Mouse (Mus musculus) frontal cortex, adult (tissue): ENCODE results near the gene Manbal.

Experiments
- ATAC-seq: cut with Nextera tagmentation; 2 replicates; pipeline ENCODE4 v1.9.2; 2017; ENCODE audit warnings: mild to moderate bottlenecking, moderate library complexity, mixed read lengths; ENCODE audit not compliant: low TSS enrichment

The Manbal gene

DNA sequence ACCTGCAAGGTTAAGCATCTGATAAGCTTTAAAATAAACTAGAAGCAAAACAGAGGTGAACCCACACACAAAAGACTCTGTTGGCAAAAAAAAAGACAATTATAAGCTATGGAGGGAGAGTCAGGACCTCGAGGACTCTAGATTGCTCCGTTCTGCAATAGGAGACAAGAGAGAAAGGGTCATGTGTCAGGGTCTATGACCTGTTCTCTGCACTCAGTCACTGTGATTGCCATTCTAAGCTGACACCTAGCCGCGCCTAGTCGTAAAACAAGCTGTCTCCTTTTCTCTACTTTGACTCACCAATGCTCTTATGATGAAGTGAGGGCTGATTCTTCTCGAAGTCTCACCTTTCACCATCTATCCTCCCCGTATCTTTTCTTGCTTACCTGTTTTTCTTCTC, 45.1 kb downstream of the Manbal start:
- no peak for ATAC-seq

DNA sequence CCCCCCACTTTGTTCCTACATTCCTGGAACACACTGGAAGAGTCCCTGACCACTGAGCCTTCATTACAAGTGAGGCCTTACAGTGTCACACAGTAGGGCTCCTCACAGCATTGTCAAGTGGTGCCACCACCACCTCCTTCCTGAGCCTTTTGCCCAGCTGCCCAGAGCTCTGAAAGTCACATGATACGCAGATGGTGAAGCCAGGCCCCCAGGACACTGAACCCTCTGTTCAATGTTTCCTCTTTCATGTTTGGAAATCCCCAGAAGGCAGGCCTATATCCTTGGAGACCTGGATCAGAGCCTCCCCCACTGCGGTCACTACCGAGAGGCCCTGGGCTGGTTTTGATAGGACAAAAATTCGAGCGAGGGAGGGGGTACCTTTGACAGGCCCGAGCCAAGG, 49.8 kb downstream of the Manbal start:
- no peak for ATAC-seq

DNA sequence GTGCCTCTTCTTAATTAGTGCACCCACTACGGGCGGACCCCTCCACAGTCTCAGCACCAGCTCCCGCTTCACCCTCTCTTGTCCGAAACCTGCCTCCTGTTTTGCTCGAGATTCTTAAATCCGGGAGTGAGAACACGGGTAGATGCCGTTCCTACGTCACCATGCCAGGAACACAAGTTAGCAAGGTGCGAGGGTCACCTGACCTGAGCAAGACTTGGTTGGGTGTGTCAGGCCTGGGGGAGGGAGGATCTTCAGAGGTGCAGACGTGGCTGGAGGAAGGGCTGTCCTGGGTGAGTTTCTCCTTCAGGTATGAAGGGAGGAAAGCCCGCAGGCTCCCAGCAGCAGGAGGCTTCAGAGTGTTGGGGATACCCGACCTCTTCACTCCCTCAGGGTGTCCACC, 50.8 kb downstream of the Manbal start, which contains the start of gene Src:
TSS of gene Src (plus strand) at position 239 of the 400 bp plus-strand sequence.
- no peak for ATAC-seq

DNA sequence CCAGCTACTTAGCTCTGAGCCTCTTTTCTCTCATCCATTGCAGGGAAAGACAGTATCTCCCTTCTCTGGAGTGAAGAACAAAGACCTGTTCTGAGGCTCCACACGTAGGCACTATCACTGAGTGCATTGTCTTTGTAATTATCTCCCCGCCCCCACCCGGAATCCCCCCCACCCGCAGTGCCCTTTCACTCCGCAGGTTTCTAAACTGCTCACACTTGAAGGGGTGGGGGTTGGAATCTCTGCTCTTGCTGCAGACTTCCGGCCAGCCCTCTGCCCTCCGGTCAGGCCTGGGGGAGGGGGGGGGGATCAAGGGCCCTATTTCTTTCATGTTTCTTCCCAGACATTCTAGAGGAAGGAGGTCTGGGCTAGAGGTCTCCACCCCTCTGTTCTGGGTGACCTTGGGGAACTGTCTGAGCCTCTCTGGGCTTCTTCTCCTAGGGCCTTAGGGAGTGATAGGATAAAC, 51.2 kb downstream of the Manbal start:
- ATAC-seq = no peak

DNA sequence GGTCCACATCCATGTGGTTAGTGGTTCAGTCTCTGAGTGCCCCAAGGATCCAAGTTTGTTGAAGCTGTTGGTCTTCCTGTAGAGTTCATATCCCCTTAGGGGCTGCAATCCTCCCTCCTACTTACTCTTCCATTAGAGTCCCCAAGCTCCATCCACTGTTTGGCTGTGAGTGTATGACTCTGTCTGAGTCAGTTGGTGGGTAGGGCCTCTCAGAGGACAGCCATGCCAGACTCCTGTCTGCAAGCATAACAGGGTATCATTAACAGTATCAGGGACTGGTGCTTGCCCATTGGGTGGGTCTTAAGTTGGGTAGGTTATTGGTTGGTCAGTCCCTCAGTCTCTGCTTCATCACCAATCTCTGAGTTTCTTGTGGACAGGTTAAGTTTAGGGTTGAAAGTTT, 52.1 kb downstream of the Manbal start:
- no peak for ATAC-seq

DNA sequence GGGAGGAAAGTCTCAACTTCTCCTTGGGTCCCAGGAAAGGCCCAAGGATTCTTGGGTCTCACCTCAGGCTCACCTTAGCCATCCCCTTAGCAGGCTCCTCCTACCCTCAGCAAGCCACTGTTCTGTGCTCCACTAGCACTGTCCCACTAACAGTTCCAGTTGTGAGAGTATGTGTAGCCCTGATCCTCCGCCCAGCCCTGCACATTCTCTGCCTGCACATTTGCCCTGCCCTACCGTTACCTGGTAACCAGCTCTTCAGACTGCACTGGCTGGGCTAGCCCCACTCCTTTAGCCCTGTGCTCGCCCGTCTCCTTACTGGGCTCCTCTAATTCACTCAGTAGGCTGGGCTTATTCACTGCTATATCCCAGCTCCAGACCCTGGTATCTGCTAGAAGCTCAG, 53.0 kb downstream of the Manbal start:
- no peak for ATAC-seq

DNA sequence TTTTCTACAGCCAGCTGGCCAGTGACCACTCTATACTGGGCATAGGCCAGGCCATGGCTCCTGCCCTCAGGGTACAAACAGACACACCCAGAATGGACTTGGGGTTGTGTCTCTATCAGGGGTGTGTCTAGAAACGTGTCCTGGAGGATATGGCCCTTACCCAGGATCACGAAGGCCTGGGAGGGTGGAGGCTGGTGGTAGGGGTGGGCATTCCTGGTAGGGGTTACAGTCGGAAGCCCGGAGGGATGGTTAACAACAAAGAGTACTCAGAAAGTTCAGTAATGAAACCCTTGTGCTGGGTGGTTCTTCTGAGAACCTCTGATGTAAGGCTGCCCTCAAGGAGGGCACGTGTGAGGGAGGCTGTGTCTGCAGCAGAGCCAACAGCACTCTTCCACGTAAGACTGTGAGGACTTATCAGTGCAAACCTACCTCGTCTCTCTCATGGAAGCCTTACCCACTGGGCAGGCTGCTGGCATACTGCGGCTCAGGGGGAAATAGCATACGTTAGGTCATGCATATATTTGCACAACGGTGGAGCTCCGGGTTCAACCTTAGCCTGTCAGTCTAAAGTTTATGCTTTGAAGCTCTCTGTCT, 54.8 kb downstream of the Manbal start:
- ATAC-seq = no peak

DNA sequence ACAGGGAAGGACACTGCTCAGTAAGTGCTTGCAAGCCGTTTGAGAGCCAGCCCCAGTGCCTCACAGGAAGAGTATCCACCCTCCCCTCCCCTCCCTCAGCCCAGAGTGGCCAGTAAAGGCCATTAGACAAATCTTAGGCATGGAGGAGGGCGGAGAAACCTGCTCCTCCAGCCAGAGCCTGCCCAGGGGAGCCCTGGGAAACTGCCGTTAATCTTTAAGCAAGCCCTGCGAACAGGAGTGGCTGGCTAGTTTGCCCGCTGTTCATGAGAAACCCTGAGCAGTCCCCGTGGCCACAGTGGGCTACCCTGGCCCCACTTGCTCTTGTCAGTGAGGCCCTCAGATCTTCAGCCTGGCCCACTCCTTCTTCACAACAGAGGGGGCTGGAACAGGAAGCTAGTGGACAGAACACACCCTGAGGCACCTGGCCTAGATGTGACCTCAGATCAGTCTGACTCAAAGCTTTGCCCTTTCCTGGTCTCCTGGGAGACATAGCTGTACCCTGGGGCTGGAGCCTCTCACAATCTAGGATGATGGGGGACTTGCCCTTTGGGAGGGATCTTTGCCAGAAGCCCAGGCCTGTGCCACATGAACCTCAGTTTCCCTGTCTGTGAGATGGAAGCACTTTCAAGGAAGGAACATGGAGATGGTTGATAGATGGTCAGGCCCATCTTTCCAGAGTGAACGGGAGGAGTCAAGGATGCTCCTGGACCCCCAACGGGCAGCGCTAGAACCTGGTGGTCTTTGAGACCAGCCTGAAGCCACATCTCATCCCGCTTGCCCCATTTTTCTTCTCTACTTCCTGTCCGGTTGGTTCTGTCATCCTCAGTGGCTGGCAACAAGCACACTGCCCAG, 55.7 kb downstream of the Manbal start:
- ATAC-seq = no peak

DNA sequence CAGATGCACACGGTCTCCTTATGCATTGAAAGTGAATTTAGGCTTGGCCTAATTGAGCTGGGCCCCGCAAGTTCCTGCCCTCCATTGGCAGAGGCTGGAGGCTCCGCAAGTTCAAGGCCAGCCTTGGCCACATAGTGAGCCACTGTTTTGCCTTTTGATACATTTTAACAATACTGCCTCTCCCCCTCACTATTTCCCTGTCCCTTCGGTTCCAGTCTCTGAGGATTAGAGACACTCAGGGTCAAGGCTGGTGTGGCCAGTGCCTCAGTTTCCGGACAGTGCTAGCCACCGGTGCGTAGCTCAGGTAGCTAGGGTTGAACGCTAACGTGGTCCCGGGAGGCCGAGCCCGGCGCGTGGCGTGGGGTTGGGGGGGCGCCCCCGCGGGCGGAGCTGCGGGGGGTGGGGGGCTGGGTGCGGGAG, 56.3 kb downstream of the Manbal start:
- no peak for ATAC-seq

DNA sequence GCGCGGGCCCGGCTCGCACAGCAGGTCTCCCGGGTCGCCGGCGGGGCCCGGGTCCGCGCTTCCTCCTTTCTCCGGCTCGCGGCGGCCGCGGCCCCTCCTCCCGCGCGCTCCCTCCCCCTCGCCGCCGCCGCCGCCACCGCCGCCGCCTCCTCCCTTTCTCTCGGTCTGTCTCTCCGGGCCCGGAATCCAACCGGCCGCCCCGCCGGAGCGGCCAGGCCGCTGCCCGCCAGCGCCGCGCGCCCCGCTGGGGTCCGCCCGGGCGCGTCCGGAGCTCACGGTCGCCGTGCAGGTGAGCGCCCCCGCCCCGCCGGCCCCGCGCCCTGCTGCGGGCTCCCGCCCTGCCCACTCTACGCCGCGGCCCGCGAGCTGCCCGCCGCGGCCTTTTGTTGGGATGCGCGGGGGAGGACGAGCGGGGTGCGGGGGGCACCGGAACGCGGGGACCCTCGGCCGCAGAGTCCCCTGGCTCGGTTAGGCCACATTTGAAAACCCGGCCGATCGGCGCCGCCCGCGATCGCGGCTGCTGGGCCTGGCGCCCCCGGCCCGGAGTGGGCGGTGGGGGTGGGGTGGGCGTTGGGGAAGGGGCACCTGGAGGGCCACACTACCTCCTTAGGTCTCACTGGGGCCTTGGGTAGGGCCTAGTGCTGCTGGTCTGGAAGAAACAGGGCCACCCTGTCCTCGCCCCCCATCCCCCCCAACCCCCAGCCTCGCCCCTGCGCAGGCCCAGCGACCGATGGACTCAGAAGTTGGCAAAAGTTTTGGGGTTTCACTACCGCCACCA, 56.9 kb downstream of the Manbal start:
- ATAC-seq = no peak

DNA sequence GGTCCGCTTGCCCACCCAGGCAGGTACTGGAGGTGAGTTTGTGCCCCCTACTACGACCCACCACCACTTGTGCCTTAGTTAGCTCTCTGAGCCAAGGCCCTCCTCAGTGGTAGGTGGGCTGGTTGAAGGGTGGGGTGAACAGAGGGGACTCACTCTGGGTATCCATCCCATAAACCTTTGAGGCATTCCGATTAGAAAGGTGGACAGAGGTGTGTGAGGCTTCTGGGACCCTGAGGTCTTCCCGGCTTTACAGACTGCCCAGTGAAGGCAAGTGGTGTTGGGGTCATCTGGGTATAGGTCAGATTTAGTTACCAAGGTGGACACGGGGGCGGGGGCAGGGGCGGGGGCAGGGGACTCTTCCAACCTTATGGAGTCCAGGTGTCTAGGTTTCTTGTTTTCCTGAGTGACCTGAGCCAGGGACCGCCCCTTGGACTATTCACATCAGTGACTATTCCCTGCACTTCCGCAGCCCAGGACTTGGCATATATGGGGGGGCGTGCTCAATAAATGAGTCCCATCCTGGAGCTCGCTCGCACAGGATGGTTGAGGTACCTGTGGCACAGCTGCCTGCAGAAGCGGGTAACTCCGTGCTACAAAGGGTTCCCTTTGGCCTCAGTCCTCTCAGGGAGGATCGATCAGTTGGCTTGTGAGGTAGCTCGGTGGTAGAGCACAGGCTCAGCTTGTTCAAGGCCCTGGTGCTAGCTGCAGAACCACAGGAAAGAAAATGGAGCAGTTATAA, 57.7 kb downstream of the Manbal start:
- ATAC-seq = no peak

DNA sequence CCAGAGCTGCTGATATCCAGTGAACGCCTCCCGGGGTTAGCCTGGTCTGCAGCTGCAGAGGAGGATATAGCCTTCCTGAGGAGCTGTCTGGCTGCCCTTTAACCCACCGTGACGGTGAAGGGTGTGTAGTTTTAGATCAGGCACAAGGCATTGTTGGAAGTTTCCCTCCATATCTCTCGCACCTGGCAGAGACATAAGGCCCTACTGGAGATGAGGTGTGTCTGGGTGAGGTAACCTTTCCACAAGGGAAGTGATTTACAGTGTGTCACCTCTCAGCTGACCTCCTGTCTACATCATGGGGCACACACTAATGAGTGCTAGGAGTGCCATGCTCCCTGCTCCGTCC, 58.2 kb downstream of the Manbal start:
- no peak for ATAC-seq

DNA sequence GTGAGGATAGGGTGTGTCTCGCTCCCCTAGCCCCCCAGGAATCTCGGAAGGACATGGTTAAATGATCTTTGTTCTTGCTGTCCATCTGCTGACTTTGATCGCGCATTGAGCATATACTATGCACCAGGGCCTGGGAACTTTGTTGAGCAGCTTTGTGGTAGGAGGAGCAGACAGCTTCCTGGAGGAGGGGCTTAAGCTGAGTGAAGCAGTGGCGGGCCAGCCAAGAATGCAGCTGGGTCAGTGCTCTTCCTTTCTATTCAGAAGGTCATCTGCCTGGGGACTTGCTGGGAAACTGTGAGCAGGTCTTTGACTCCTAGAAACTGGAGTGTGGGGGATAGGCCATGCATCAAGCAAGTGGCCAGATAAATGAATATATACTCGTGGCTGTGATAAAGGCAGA, 58.8 kb downstream of the Manbal start:
- ATAC-seq = no peak

DNA sequence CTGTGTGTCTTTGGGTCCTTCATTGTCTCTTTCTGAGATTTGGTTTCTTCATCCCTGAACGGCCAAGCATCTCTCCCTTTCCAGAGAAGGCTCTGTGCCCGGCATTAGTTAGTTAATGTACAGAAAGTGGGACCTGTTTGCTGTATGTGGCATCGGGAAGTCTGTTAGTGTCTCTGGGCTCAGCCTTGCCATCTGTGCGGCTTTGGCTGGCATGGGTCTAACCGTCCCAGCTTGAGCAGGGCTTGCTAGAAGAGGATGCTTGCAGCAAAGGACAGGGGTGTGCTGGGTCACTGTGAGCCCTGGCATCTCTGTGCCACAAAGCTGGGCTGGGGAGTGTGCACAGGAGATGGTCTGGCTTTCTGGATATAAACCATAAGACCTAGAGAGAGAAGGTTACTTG, 59.8 kb downstream of the Manbal start:
- no peak for ATAC-seq

DNA sequence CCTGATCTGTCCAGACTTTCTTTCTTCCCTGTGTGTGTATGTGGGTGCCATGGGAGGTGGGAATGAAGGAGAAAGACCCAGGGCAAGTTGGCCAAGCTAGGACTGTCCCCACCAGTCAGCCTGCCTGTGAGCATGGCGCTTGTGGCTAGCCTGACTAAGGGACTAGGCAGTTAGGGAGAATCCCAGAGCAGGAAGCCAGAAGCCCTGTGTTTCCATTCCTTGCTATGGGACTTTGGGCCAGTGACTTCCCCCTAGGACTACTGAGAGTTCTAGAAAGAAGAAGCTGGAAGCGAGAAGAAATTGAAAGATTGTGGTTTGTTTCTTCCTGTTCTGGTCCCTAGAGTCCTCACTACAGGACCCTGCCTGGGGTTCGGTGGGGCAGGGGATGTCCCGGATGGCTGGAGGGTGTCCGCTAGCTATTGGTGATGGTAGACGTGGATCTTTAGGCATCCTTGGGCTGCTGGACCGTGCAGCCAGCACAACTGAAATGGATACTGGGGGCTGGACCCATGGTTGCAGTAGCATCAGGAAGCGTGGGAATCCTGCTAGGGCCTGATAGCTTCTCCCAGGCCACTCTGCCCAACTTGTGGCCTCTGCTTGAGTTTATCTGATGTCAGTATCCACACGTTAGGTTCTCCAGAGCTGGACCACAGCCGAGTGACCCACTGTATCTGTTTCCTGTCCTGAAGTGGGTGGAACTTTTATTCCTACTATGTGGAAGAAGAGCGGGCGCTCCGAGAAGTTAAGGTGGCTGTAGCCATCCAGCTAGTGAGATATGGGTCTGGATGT, 61.2 kb downstream of the Manbal start:
- no peak for ATAC-seq

DNA sequence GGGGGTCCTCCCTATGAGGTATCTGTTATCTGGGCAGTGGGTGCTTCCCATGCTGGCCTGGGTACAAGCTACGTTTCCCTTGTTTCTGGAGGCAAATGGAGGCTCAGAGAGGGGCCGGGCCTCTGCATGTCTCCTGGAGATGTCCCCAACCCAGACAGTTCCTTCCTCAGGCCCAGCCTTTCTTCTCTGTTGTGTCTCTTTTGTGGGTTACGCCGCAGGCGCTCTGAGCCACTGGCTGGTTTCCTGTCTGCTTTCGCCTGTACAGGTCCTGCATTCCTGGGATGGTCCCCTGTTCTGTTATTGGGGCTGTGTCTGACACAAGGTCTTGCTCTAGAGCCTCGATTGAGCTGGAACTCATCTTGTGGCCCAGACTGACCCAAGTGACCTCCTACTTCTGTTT, 62.3 kb downstream of the Manbal start:
- ATAC-seq = no peak

DNA sequence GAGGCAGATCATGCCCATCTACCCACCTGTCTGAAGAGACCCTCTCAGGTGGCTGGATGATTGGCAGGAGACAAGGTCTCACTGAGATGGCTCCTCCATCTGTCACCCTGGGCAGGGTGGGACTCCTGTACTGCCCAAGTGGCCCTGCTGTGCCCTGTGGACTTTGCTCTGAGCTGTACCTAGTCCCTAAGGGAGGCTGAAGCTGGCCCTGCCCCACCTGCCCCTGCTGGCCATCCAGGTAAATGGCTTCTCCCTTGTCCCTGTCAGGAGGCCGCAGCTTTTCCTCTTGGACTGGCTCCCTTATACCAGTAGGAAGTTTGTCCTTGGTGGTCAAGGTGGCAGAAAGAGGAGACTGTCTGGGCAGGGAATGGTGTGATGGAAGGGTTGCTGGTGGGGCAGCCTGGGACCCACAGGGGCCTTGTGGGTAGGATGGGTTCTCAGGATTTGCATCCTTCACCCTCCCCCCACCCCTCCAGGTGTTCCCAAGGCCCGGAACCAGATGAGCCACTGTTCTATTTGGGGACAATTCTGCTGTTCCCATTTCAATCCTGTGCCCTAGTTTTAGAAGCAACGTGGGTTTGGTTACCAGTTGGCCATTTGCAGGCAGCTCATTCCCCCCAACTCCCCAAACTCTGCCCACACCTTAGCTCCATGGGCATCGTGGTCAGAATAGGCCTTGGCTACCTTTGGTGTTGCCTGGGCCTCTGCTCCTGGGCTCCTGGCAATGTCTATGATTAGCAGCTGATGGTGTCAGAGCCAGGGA, 63.5 kb downstream of the Manbal start:
- ATAC-seq = peak; percentile 58

DNA sequence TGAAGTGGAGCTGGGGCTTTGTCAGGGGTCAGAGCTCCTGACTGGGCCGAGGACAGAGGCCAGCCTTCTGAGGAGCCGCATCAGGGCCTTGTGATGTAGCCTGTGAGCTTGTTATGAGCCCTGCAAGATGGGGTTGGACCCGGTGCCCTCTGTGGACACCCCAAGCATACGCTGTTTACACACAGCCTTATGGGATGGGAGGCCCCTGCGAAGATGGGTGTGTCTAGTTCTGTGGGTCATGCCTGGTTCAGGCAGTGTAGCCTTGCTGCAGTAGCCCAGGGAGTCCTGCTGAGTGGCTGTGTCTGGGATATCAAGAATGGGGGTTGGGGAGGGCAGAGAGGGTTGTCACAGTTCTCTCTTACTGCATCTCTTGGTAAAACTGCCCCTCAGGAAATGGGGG, 64.5 kb downstream of the Manbal start:
- ATAC-seq = no peak

DNA sequence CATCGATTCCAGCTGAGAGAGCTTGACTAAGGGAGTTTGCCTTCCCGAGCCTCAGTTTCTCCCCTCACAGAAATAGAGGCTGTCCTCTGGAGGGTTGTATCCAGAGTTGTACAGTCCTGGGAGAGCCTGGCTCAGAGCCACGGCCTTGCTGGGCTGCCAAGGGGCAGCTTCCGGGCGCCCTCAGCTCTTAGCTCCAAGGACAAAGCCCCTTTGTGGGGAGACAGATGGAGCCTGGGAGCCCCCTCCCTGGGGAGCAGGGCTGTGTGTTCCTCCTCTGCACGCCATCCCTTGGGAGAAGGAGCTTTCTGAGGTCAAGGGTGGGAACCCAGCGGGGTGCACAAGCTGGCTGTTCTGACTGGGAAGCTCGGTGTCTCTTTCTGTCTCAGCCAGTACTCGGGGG, 65.1 kb downstream of the Manbal start:
- no peak for ATAC-seq

DNA sequence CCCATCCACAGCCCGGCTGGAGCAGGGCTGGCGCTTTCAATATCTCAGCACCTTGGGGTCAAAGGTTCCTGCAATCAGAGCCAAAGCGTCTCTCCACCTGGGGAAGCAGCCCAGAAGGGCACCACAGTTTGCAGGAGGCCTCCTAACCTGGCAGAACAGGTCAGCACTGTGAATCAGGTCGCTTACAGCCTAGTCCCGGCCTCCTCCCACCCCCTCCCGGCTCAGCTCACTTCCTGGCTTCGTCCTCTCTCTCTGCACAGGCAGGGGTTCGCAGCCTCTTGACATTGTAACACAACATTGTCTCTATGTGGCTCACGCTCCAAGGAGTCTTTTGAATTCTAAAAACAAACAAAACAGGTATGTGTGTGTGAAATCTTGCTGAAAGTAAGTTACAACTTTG, 66.6 kb downstream of the Manbal start:
- ATAC-seq = no peak

DNA sequence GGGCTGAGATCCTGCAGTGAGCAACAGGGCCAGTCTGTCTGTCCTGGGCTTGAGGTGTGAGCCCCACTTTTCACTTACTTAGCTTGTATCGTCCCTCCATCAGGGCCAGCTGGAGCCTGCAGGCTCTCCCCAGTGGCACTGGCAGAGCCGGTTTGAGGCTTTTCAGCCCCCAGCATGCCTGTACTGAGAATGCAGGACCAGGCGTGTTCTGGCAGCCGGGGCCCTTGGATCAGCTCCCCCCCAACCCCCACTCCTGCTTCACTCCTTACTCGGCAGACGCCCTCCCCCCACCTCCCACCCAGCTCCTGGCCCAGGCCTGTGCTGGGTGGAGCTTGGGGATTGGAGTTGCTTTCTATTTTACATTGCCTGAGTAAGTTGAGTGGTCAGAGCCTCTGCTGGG, 67.1 kb downstream of the Manbal start:
- ATAC-seq = peak; percentile 13
